Mouse (Mus musculus) C2C12 (cell line): ENCODE measurements around the gene Il16. TPM values are rescaled to one million over a fixed set of nuclear protein-coding genes. Genes with fewer than 3 reads are reported as not detected.

ENCODE experiments used
- H3K27me3 ChIP-seq: one replicate; pipeline ENCODE4 v1.6.1; 2011; ENCODE audit not compliant: control insufficient read depth, insufficient read depth, insufficient read length
- H3K36me3 ChIP-seq: one replicate; pipeline ENCODE4 v1.6.1; 2011; ENCODE audit not compliant: control insufficient read depth, insufficient read depth
- H3K4me3 ChIP-seq: one replicate; pipeline ENCODE4 v1.5.1; 2011; ENCODE audit warnings: mild to moderate bottlenecking, control low read depth; ENCODE audit not compliant: poor library complexity, insufficient read depth, severe bottlenecking
- H3K79me2 ChIP-seq: one replicate; pipeline ENCODE4 v1.6.1; 2011; ENCODE audit not compliant: control insufficient read depth, insufficient read depth
- H3K79me3 ChIP-seq: one replicate; pipeline ENCODE4 v1.6.1; 2011; ENCODE audit warnings: low read depth, control low read depth
- H3ac ChIP-seq: one replicate; pipeline ENCODE3; 2011; ENCODE audit warnings: low read depth; ENCODE audit not compliant: control insufficient read depth, insufficient read length
- CEBPB ChIP-seq: IDR thresholded peaks from one replicate; pipeline ENCODE4 v1.6.1; 2011; ENCODE audit warnings: low read depth, mild to moderate bottlenecking, control low read depth, moderate library complexity
- CTCF ChIP-seq: IDR thresholded peaks from one replicate; pipeline ENCODE4 v1.5.1; 2011; ENCODE audit not compliant: control insufficient read depth, insufficient read depth, insufficient read length
- FOSL1 ChIP-seq: IDR thresholded peaks from one replicate; pipeline ENCODE4 v1.8.0; 2011; ENCODE audit warnings: mild to moderate bottlenecking, low read length; ENCODE audit not compliant: poor library complexity, insufficient read depth, severe bottlenecking
- MAX ChIP-seq: IDR thresholded peaks from one replicate; pipeline ENCODE4 v1.6.1; 2011; ENCODE audit warnings: mild to moderate bottlenecking, control low read depth
- MYOD1 ChIP-seq: IDR thresholded peaks from one replicate; pipeline ENCODE4 v1.6.1; 2011; ENCODE audit warnings: low read depth; ENCODE audit not compliant: control insufficient read depth, insufficient read length
- MYOG ChIP-seq: IDR thresholded peaks from one replicate; pipeline ENCODE4 v1.6.1; 2011; ENCODE audit not compliant: control insufficient read depth, insufficient read length; ENCODE audit errors: extremely low read depth
- USF1 ChIP-seq: IDR thresholded peaks from one replicate; pipeline ENCODE4 v1.6.1; 2011; ENCODE audit warnings: low read depth, mild to moderate bottlenecking, control low read depth, moderate library complexity
- polyA plus RNA-seq: library from polyadenylated mRNA; unstranded; fragments of >200 nt; fragmentation: generic; extraction: Trizol; gene quantifications from one replicate; pipeline ENCODE4 v1.2.1, GENCODE M21; 2012; ENCODE audit warnings: missing spikeins

Il16 gene
- polyA plus RNA-seq, 1 experiment = not detected

- no peak overlapping the region for H3ac ChIP-seq
- no peaks in the 10 kb centered on the region for H3K36me3 ChIP-seq
- H3K27me3 ChIP-seq = no peaks in the 10 kb centered on the region
- H3K4me3 ChIP-seq = no peak overlapping the region
- no peak for TF ChIP-seq FOSL1
- no peaks in the 10 kb centered on the region for H3K79me2 ChIP-seq
- H3K79me3 ChIP-seq = no peaks in the 10 kb centered on the region
Measured at GRCm38 (mm10) chr7:83739680-83740310, 5.7 kb downstream of the Il16 start.

DNA sequence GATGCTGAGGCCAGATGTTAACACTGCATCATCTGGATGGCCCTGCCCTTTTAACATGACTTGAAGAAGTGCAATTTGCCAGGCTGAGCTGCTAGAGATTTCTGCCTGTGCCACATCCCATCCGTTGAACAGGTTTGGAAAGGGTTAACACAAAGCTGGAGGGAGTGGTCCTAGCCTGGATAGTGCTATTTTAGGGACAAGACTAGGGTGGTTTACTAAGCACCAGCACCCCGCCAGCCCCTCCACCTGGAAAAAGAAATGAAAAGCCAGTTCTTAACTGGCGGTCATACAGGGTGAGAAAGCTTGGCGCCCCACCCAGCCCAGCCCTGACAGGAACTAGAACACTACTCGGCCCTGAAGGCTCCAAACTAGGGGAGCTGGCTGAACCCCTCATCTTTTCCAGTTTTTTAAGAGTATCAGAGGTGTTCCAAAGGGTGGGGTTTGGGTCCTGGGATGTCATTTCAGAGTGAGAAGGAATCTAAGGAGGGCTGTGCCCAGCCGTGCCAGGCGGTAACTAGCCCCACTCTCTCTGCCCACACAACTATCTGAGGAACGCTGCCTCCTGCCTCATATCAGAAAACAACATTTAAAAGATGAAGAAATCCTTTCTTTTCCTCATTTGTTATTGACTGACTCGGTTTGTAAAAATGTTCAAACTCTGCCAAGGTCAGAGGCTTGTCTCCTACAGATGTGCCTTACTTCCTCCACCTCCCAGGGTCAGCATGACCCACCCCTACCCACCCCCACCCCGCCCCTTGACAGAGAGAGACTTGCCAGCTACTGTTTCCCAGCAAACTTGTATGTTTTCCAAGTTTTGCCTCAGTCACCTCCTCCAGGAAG lies 6.7 kb downstream of the Il16 start:
- Histone ChIP-seq H3K36me3 (no peaks in the 10 kb centered on the region), H3ac (no peak overlapping the region), H3K27me3 (no peaks in the 10 kb centered on the region), H3K79me3 (no peaks in the 10 kb centered on the region), H3K79me2 (no peaks in the 10 kb centered on the region), H3K4me3 (no peak overlapping the region)
- TF ChIP-seq MYOG = no peak
- no peak for TF ChIP-seq CEBPB
- no peak for TF ChIP-seq FOSL1
- TF ChIP-seq USF1 = no peak
- no peak for TF ChIP-seq MYOD1
- TF ChIP-seq MAX = no peak
- TF ChIP-seq CTCF = no peak

DNA sequence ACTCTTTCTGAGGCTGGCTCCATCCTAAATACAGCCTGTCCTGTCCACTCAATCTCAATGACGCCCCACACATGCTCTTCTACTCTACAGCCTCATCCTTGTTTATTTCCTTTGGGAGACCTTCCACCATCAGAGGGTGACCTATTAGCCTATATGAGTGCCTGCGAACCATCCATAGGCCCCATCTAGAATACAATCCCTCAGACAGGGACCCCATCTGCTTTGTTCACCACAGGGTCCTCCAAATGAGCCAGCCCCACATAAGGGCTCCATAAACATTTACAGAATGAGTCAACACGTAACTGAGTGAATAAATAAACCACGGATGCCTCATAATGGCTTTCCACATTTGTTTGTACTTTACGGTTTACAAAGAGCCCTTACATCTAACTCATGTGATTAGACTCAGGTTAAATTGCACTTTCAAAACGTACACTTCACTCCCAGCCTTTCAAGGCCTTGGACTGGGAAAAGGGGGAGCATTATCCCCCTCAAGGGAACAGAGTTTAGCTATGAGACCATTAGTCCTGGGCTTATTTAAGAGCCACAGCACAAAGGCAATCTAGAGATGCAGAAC lies 7.5 kb downstream of the Il16 start:
- H3ac ChIP-seq = no peak overlapping the region
- no peak overlapping the region for H3K4me3 ChIP-seq
- TF ChIP-seq USF1 (no peak), FOSL1 (no peak), MYOG (no peak), CEBPB (no peak), MYOD1 (no peak), MAX (no peak), CTCF (no peak)
- H3K36me3 ChIP-seq = no peaks in the 10 kb centered on the region
- no peaks in the 10 kb centered on the region for H3K27me3 ChIP-seq
- H3K79me2 ChIP-seq = no peaks in the 10 kb centered on the region
- no peaks in the 10 kb centered on the region for H3K79me3 ChIP-seq

GRCm38 (mm10) chr7:83736341-83737115 lies 9.0 kb downstream of the Il16 start:
- no peaks in the 10 kb centered on the region for H3K27me3 ChIP-seq
- H3K4me3 ChIP-seq = no peak overlapping the region
- TF ChIP-seq MAX = no peak
- TF ChIP-seq MYOG = no peak
- no peak for TF ChIP-seq CTCF
- no peak for TF ChIP-seq MYOD1
- no peak for TF ChIP-seq USF1
- TF ChIP-seq FOSL1 = no peak
- no peak for TF ChIP-seq CEBPB
- no peaks in the 10 kb centered on the region for H3K36me3 ChIP-seq
- no peaks in the 10 kb centered on the region for H3K79me2 ChIP-seq
- no peak overlapping the region for H3ac ChIP-seq
- H3K79me3 ChIP-seq = no peaks in the 10 kb centered on the region

DNA sequence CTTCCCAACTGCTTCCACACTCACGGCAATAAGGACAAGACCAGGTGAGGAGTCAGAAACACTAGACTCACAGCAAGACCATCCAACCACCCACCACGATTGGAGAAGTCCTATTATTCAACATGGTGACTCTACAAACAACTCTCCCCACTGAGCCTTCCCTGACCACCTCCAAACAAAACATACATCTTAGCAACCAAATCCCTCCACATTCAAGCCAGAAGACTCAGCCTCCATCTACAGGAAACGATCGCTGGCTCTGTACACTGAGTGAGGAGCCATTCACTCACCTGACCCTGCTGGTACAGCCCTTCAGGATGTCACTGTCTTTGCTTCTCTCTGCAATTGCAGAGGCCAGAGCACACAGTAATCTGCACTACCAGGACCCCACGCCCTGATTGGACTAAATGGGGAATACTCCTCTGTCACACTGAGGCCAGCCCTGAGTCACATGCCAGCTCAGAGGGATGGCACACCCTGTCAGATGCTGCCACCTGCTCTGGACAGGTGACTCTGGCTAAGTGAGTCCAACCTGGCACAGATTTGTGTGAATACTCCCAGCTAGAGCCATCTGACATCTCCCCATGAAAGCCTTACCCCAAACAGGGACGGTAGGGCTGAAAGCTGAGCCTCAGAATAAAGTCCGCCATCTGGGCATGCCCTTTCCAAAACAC lies 10.3 kb downstream of the Il16 start:
- Histone ChIP-seq H3K79me2 (no peaks in the 10 kb centered on the region), H3K36me3 (no peaks in the 10 kb centered on the region), H3ac (no peak overlapping the region), H3K79me3 (no peaks in the 10 kb centered on the region), H3K4me3 (no peak overlapping the region), H3K27me3 (no peaks in the 10 kb centered on the region)
- TF ChIP-seq FOSL1 = no peak
- TF ChIP-seq CTCF = no peak
- no peak for TF ChIP-seq MYOG
- TF ChIP-seq MYOD1 = no peak
- TF ChIP-seq USF1 = no peak
- TF ChIP-seq CEBPB = no peak
- TF ChIP-seq MAX = no peak
